Mouse (Mus musculus) urinary bladder, postnatal 25 days (tissue): ENCODE data around the gene Cd5l.

Source experiments
- DNase-seq: peaks from one replicate; pipeline ENCODE4 v3.0.0; 2022; ENCODE audit warnings: low spot score

Gene Cd5l

DNA sequence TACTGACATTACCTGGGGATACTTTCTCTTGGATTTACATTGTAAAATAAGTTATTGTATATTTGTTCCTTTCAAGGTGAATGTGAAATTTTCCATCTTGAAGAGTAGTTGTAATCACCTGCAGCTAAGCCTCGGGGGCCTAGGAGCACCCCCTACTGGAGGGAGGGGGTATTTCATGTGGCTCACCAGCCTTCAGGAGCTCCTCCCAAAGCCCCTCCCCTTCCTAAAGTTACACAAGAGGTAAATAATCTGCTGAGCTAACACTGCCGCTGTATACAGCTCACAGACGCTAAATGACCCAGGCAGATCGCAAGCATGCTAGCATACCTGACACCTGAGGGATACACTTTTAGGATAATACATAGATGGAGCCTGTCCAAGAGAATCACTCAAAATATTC lies 50.5 kb downstream of the Cd5l start:
- DNase-seq, result peak; percentile 11

DNA sequence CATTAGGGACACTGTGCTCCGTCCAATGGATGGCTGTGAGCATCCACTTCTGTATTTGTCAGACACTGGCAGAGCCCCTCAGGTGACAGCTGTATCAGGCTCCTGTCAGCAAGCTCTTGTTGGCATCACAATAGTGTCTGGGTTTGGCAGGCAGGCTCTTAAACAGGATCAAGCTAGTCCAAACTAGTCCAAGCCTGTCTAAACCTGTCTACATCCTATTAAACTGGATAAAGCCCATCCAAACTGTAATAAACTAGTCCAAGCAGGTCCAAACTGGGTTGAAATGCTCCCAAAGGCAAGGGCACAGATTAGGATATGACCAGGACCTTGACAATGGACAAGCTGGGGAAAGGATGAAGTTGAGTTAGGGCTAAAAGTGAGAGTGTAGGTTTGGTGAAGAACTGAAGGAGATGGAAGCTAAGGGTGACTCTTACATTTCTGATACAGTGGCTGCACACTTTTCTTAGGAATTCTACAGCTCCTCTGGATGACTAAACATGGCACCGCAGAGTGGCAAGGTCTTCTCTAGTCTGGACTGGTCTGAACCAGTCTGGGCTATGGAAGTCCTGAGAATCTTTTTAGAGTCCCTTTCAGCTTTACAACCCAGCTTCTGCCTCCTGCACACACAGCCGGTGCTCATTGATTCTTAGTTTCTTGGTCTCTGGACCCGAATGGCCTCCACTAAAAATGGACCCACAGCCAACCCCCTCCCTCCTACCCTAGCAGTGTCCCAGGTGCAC lies 51.7 kb downstream of the Cd5l start:
- DNase-seq, result no peak

- DNase-seq, result no peak
These were observed 52.9 kb downstream of the Cd5l start for GRCm38 (mm10) chr3:87410605-87411004.

DNA sequence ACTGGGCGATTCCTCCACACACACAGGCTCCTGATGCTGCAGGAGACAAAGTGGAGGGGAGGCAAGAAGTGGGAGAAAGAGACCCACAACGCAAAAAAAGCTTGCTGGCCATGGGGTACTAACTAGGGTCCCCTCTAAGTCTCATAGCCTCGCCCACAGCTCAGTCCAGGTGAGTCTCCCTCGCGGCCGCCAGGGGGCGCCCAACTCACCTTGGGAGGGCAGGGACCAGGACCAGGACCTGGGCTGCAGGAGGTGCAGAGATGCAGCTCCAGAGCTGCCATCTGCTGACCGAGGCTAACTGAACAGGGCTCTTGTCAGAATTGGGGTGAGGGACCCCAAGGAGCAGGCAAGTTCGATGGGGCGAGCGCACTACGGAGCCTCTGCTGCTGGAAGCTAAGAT lies 53.5 kb downstream of the Cd5l start:
- DNase-seq, result peak; percentile 49

- no peak for DNase-seq
These were observed 63.0 kb downstream of the Cd5l start for GRCm38 (mm10) chr3:87420645-87421044.
